Mouse (Mus musculus) brain, embryonic 14.5 days (tissue): ENCODE measurements around the gene Mblac2. TPM values are rescaled to one million over a fixed set of nuclear protein-coding genes. Genes with fewer than 3 reads are reported as not detected.

Experiments used
- DNase-seq: peaks from one replicate; pipeline ENCODE4 v3.0.0-alpha.2; 2011; ENCODE audit warnings: low read depth
- CTCF ChIP-seq: fragments of 200-500 bp; IDR thresholded peaks from 2 replicates; pipeline ENCODE4 v1.5.1; 2012; ENCODE audit warnings: inconsistent platforms, mild to moderate bottlenecking, moderate library complexity, borderline replicate concordance; ENCODE audit not compliant: insufficient read depth, insufficient read length; ENCODE audit errors: extremely low read depth
- POLR2A ChIP-seq: fragments of 200-500 bp; IDR thresholded peaks from 2 replicates; pipeline ENCODE4 v1.6.1; 2012; ENCODE audit warnings: mild to moderate bottlenecking, inconsistent platforms, borderline replicate concordance; ENCODE audit not compliant: poor library complexity, insufficient read depth, insufficient read length, severe bottlenecking; ENCODE audit errors: extremely low read depth
- polyA plus RNA-seq: library from polyadenylated mRNA; depleted of rRNA; stranded (reverse); fragments of >200 nt; gene quantifications from 2 replicates; pipeline ENCODE4 v1.2.3, GENCODE M21; 2012; rRNA removed

Mblac2 gene
- polyA plus RNA-seq, 1 experiment = 14.7 TPM

DNA sequence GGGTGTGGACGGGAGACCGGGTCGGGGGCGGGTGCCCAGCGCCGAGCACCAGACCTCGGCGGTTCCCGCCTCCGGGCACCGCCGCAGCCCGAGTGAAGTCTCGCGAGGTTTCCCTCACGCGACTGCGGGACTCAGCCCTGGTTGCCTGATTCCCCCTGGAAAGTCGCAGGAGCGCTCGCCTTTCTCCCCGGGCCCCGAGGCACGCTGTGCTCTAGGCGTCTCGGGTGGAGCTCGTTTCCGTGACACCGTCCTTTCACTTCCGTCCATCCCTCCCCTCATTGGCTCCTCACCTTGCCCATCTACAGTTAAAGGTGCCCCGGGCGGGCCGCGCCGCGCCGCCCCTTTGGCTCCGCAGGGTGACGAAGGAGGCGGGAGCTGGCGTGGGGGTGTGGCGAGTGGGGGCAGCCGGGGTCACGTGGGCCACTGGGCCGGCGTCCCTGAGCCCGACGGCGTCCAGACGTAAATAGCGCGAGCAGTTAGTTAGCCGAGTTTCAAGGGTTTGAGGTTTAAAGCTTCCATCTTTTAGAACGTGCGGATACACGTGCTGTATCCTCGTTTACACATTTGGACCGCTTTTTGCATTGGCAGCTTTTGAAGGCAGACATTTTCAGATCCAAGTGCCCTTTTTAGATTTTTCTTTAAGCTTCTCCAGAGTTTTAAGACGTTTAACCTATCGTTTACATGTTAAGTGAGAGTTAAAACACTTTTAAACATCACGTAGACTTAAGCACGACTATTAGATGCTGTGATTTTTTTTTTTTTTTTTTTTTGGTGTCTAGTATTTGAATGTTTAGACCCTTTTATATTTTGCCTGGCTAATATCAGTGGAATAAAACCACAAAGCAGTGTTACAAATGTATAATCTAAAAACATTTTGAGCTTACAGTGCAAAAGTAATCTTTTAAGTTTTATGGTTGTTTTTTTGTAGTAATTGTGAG is 72.5 kb downstream of the Mblac2 start:
- peak; percentile 99 for DNase-seq
- TF ChIP-seq POLR2A (peak; percentile 59), CTCF (no peak)

DNA sequence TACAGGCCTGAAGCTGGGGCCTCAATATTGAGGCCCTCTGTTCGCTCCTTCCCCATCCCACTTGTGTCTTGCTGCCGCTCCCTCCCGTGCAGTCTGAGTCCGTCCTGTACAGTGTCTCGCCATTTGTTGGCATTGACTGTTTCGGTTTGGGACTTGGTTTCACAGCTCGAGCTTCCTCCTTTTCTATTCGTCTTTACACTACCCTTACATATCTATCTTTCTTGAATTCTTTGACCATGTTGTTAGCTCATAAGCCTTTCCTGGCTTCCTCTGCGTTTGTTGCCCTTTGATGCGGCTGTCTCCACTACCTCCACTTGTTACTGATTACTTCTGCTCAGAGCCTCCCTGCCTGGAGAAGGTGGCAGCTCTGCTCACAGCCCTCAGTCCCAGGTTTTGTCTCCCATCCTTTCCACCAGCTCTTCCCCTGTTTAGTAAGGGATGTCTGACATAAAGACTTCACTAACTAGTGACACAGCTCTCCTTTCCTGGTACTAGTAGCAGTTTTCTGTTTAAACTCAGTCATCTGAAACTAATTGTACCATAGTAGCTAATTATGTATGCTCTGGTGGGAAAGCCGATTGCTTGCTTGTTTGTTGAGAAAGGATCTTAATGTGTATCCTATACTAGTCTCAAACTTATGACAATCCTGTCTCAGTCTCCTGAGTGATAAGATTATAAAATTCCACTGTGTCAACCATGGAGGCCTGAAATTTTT is 74.8 kb downstream of the Mblac2 start:
- DNase-seq = peak; percentile 53
- TF ChIP-seq CTCF = no peak
- TF ChIP-seq POLR2A = no peak

DNA sequence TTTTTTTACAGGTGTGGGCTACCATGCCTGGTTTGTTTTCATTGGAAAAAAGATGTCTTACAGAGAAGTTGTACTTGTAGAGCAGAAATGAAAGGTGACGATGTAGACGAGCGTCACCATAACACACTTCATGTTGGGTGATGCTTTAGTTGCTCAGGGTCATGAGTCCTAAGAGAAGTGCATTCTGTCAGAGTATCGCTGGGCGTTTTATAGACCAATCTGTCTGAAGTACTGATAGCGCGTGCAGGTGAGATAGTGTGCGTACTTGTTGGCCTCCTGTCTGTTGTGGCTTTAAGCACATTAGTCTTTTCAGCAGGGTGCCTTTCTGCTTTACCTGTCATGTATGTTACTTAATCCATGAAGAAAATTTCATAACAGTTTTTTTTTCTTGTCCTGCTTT is 79.0 kb downstream of the Mblac2 start:
- TF ChIP-seq POLR2A (no peak), CTCF (no peak)
- DNase-seq = no peak

DNA sequence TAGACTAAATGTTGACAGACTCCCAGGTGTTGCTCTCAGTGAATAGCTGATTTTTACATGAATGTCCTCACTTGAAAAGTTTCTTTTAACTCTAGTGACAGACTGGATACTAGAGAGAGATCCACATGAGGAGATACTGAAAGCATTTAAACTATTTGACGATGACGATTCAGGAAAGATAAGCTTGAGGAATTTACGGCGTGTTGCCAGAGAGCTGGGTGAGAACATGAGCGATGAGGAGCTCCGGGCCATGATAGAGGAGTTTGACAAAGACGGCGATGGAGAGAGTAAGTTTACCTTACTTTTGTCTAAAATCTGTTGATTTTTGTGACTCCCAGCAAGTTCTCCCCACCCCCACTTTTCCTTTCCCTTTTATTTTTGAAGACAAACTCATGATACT is 80.7 kb downstream of the Mblac2 start:
- TF ChIP-seq POLR2A (no peak), CTCF (no peak)
- no peak for DNase-seq

DNA sequence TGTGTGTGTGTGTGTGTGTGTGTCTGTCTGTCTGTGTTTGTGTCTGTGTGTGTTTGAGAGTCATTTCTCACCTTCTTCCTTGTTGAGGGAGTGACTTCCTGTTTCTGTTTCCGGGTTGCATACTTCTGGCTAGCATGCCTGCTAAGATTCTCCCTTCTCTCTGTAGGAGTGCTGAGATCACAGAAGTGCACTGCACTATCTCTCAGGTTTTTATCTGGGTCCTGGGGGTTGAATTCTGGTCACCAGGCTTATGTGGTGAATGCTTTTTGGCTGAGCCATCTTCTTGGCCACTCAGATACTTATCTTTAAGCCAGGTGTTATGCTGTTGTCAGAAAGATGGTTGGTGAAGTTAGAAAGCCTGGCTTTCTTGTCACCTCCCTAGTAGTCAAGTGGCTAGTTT is 82.7 kb downstream of the Mblac2 start:
- TF ChIP-seq POLR2A (no peak), CTCF (no peak)
- no peak for DNase-seq

DNA sequence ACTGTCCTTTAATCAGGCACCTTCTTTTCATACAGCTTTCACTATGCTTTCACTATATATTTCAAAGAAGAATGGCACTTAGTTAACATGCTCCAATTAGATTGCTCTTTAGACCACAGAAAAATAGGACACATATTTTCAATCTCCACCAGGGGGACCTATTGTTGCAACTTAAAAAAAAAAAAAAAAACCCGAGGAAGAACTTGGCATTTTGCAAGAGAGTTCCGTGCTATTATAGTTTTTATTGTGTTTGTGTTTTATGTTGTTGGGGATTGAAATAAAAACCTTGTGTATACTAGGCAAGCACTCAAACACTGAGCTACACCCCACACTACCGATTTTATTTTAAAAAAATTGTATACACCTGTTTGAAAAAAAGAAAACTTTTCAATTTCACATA is 90.0 kb downstream of the Mblac2 start:
- TF ChIP-seq CTCF = no peak
- DNase-seq = peak; percentile 54

Other genes with a start within 250 kb of the Mblac2 start
- 27.1 and 27.5 TPM in 2 replicates for gene Adgrv1, start 78.2 kb upstream of the Mblac2 start, polyA plus RNA-seq
- gene Lysmd3, start 53.7 kb upstream of the Mblac2 start, polyA plus RNA-seq = 11.6 and 11.7 TPM in 2 replicates
- gene Polr3g, start 328 bp upstream of the Mblac2 start, polyA plus RNA-seq = 3.3 and 3.6 TPM in 2 replicates
- gene Cetn3, start 71.7 kb downstream of the Mblac2 start, polyA plus RNA-seq = 175 and 187 TPM in 2 replicates